Comparison of ENCODE assay signal across 20 mouse cellular contexts in genomic region chr12:73630596-73630995, GRCm38 (mm10). TPM values are rescaled to one million over a fixed set of nuclear protein-coding genes. Genes with fewer than 3 reads are reported as not detected.
DNase-seq lines count a peak whose midpoint lies in the region; ATAC-seq lines count a peak whose summit lies in the region.
"Had no signal": no experiment of that assay in that cellular context is flagged by ENCODE, and none has a peak within 500 bp of the region (broad histone marks: within the 10 kb centered on the region; RNA-seq: fewer than 3 reads in every experiment).

No protein-coding gene starts in this region.

- ATAC-seq in intestine, embryonic 16.5 days = no peak
- ATAC-seq: forebrain, embryonic 15.5 days had no signal

- H3K4me1 ChIP-seq in brown adipose tissue, adult 24 weeks (ENCODE audit: control insufficient read depth, insufficient read depth, insufficient read length, low read length) = peaks cover 36% of the 10 kb centered on the region
- 0 out of 2 replicates have a peak, but pooled peaks cover 11% of the 10 kb centered on the region for H3K4me1 ChIP-seq in intestine, embryonic 16.5 days (ENCODE audit: control insufficient read depth, insufficient read depth, low read length)
- H3K4me1 ChIP-seq: forebrain, embryonic 15.5 days had no signal

- no peaks in the 10 kb centered on the region for H3K36me3 ChIP-seq in macrophage (ENCODE audit: inconsistent target)
- no peaks in the 10 kb centered on the region for H3K36me3 ChIP-seq in intestine, embryonic 16.5 days (ENCODE audit: control insufficient read depth, insufficient read depth, low read length)
- H3K36me3 ChIP-seq: forebrain, embryonic 15.5 days; heart, embryonic 15.5 days; hindbrain, embryonic 10.5 days had no signal

- H3K4me3 ChIP-seq in brown adipose tissue, adult 24 weeks (ENCODE audit: insufficient read depth, low read depth, low read length) = no peak overlapping the region
- H3K4me3 ChIP-seq in macrophage (ENCODE audit: inconsistent target) = no peak overlapping the region
- H3K4me3 ChIP-seq in intestine, embryonic 16.5 days (ENCODE audit: low read length) = no peak overlapping the region
- H3K4me3 ChIP-seq: forebrain, embryonic 15.5 days; heart, adult 2 months; heart, embryonic 15.5 days; hindbrain, embryonic 10.5 days had no signal

- no peak overlapping the region for H3K4me2 ChIP-seq in intestine, embryonic 16.5 days (ENCODE audit: low read depth, low read length)
- H3K4me2 ChIP-seq: forebrain, embryonic 15.5 days; heart, embryonic 11.5 days; heart, embryonic 15.5 days; hindbrain, embryonic 14.5 days had no signal

- DNase-seq in lung, postnatal 36 days = peak; percentile 27
- no peak for DNase-seq in lung, postnatal 14 days
- no peak for DNase-seq in frontal cortex, postnatal 10 days (ENCODE audit: low spot score in 2 of 2)
- DNase-seq in layer of hippocampus, postnatal 10 days (ENCODE audit: low spot score in 2 of 2) = no peak
- DNase-seq: adrenal gland, postnatal 14 days; cerebellum, adult 18-20 months; cerebellum, adult 9-11 months; cerebellum, postnatal 36 days; gastrocnemius, postnatal 10 days; heart, adult 2 months; heart, postnatal 14 days had no signal

- H3K79me2 ChIP-seq in macrophage (ENCODE audit: inconsistent target) = peaks cover 96% of the 10 kb centered on the region

- peak overlapping the region; percentile 69 for H3K27ac ChIP-seq in brown adipose tissue, adult 24 weeks (replicated peaks; ENCODE audit: low read depth, low read length)
- peak overlapping the region; percentile 10 for H3K27ac ChIP-seq in macrophage
- H3K27ac ChIP-seq in intestine, embryonic 16.5 days (ENCODE audit: low read length) = no peak overlapping the region
- H3K27ac ChIP-seq: forebrain, embryonic 15.5 days; heart, adult 2 months; heart, embryonic 15.5 days; hindbrain, embryonic 10.5 days; hindbrain, embryonic 14.5 days had no signal

- 64% methylated on average over 11 of the region's 11 CpGs for WGBS in macrophage (ENCODE audit: missing documents)
- WGBS in intestine, embryonic 16.5 days = 72% methylated on average over 11 of the region's 11 CpGs

- H3K27me3 ChIP-seq in intestine, embryonic 16.5 days (replicated peaks; ENCODE audit: control insufficient read depth, insufficient read depth, low read length) = no peaks in the 10 kb centered on the region
- H3K27me3 ChIP-seq: forebrain, embryonic 15.5 days; heart, embryonic 15.5 days had no signal

- no peak overlapping the region for H3K9ac ChIP-seq in intestine, embryonic 16.5 days (ENCODE audit: low read depth, low read length)
- H3K9ac ChIP-seq: forebrain, embryonic 15.5 days; heart, embryonic 15.5 days; hindbrain, embryonic 14.5 days had no signal

- no peaks in the 10 kb centered on the region for H3K9me3 ChIP-seq in intestine, embryonic 16.5 days (ENCODE audit: control insufficient read depth, low read length)
- H3K9me3 ChIP-seq: forebrain, embryonic 15.5 days; heart, embryonic 15.5 days; hindbrain, embryonic 10.5 days had no signal

RNA-seq across cellular contexts. Expression of gene Prkch, which starts 46.0 kb away (rescaled TPM):
- polyA plus RNA-seq in brown adipose tissue, adult 24 weeks (2012; ENCODE audit: insufficient read depth, insufficient read length, missing spikeins) = 2.7 and 7.3 TPM in 2 replicates
- 100 to 1,000 TPM in 18 of 26 experiments, 10 to 100 TPM in 8; 25.8 to 187 (median 153) TPM for total RNA-seq in macrophage (2018; cell fraction: chromatin; rRNA removed)
- total RNA-seq in macrophage (2018; cell fraction: cytosol; rRNA removed) = 10 to 100 TPM; 34.1 to 62.5 (median 56.8) TPM
- 100 to 1,000 TPM in 7 of 26 experiments, 10 to 100 TPM in 19; 23.4 to 142 (median 85.8) TPM for total RNA-seq in macrophage (2018; cell fraction: nucleus; rRNA removed)
- 34.7 to 50.3 TPM (median 37.2 TPM) in 3 replicates for polyA plus RNA-seq in macrophage (2018)
- polyA plus RNA-seq in intestine, embryonic 16.5 days (2015; fragmentation: Nextera tagmentation; extraction: Ambion mirVana) = 4.0 and 4.7 TPM in 2 replicates
- total RNA-seq in layer of hippocampus, postnatal 10 days (2021) = 1 to 10 TPM; 5.6 to 7.0 TPM
- total RNA-seq: MEL had no signal
